Mouse (Mus musculus) spleen, adult 2 months (tissue): ENCODE data around the gene Prkcb.

Experiments
- CTCF ChIP-seq: fragments of 200-500 bp; IDR thresholded peaks from 2 replicates; pipeline ENCODE4 v1.5.1; 2011; ENCODE audit warnings: mild to moderate bottlenecking, inconsistent platforms; ENCODE audit not compliant: insufficient read depth, insufficient read length, insufficient replicate concordance; ENCODE audit errors: extremely low read depth
- POLR2A ChIP-seq: fragments of 200-500 bp; IDR thresholded peaks from 2 replicates; pipeline ENCODE4 v1.6.1; 2011; ENCODE audit warnings: low read depth, low read length, inconsistent platforms

- TF ChIP-seq POLR2A (no peak), CTCF (no peak)
Observed at GRCm38 (mm10) chr7:122387896-122388295, 99.3 kb downstream of the Prkcb start.
